Mouse (Mus musculus) bone marrow macrophage, adult 2 months (primary cell): ENCODE results near the gene Urad.

Experiments used
- CTCF ChIP-seq: IDR thresholded peaks from 2 replicates; pipeline ENCODE4 v1.5.1; 2012; ENCODE audit warnings: low read depth, mild to moderate bottlenecking, low read length, moderate library complexity
- POLR2A ChIP-seq: IDR thresholded peaks from 2 replicates; pipeline ENCODE4 v1.6.1; 2012; ENCODE audit warnings: mild to moderate bottlenecking, low read depth, low read length, borderline replicate concordance

GRCm38 (mm10) chr5:147370276-147370675 is 48.0 kb upstream of the Urad start:
- no peak for TF ChIP-seq CTCF
- no peak for TF ChIP-seq POLR2A
